Mouse (Mus musculus) midbrain, embryonic 13.5 days (tissue): ENCODE results near the gene Slc35f2. TPM values are rescaled to one million over a fixed set of nuclear protein-coding genes. Genes with fewer than 3 reads are reported as not detected.

ENCODE experiments used
- ATAC-seq: fragments of 200-750 bp; cut with Nextera tagmentation; 2 replicates; pipeline ENCODE4 v1.8.0; 2017; ENCODE audit warnings: mild to moderate bottlenecking, moderate TSS enrichment, moderate library complexity
- H3K27ac ChIP-seq: fragments of 300-500 bp; sonication (generic); 2 replicates; pipeline ENCODE4 v1.5.1; 2015; ENCODE audit warnings: inconsistent platforms, mild to moderate bottlenecking, moderate library complexity
- H3K27me3 ChIP-seq: fragments of 300-500 bp; sonication (generic); 2 replicates; pipeline ENCODE4 v1.6.1; 2015; ENCODE audit warnings: mild to moderate bottlenecking, inconsistent platforms
- H3K36me3 ChIP-seq: fragments of 300-500 bp; sonication (generic); 2 replicates; pipeline ENCODE4 v1.6.1; 2015; ENCODE audit warnings: mild to moderate bottlenecking, inconsistent platforms
- H3K4me1 ChIP-seq: fragments of 300-500 bp; sonication (generic); replicated peaks from 2 replicates; pipeline ENCODE4 v1.6.1; 2015; ENCODE audit warnings: inconsistent platforms
- H3K4me2 ChIP-seq: fragments of 300-500 bp; sonication (generic); replicated peaks from 2 replicates; pipeline ENCODE4 v1.6.1; 2015; ENCODE audit warnings: moderate library complexity, mild to moderate bottlenecking, inconsistent platforms
- H3K4me3 ChIP-seq: fragments of 300-500 bp; sonication (generic); replicated peaks from 2 replicates; pipeline ENCODE4 v1.5.1; 2015; ENCODE audit warnings: mild to moderate bottlenecking, inconsistent platforms
- H3K9ac ChIP-seq: fragments of 300-500 bp; sonication (generic); replicated peaks from 2 replicates; pipeline ENCODE4 v1.6.1; 2015; ENCODE audit warnings: mild to moderate bottlenecking, inconsistent platforms
- H3K9me3 ChIP-seq: fragments of 300-500 bp; sonication (generic); 2 replicates; pipeline ENCODE4 v1.6.1; 2016; ENCODE audit warnings: mild to moderate bottlenecking, inconsistent platforms
- WGBS: fragments of 180-500 bp; shearing (Covaris S2); methylation state at CpG from one replicate; pipeline ENCODE4 v1.1.7; 2015; 5-methylcytosine and 5-hydroxymethylcytosine counted together
- polyA plus RNA-seq: library from polyadenylated mRNA; unstranded; fragments of >200 nt; fragmentation: Nextera tagmentation; extraction: Ambion mirVana; gene quantifications from 2 replicates; pipeline ENCODE4 v1.2.1, GENCODE M21; 2015

Gene Slc35f2
- polyA plus RNA-seq, 1 experiment from 2014 or later: 3.9 TPM

DNA sequence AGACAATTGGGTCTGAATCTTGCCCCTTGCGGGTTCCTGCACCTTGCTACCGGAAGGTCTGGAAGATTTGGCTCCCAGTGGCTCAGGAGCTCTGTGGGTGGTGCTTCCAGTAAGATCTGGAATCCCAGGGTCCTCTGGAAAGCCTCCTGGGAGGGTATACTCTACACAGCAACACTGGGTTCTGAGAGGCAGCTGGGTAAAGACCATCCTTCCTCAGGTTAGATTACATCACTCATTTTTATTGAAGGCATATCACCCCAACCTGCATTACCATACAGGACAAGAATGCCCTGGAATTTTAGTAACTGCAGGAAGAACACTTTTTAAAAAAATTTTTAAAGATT lies 58.5 kb downstream of the Slc35f2 start:
- Histone ChIP-seq H3K4me2 (peak overlapping the region; percentile 60), H3K4me3 (peak overlapping the region; percentile 50), H3K4me1 (peaks cover 5% of the 10 kb centered on the region; the same call in 1 of the 2 replicates), H3K9me3 (no peaks in the 10 kb centered on the region), H3K27ac (peak overlapping the region; percentile 64), H3K9ac (peak overlapping the region; percentile 69), H3K36me3 (no peaks in the 10 kb centered on the region), H3K27me3 (0 out of 2 replicates have a peak, but pooled peaks cover 5% of the 10 kb centered on the region)
- ATAC-seq: peak; percentile 63
- WGBS: 33% methylated on average over 2 of the region's 2 CpGs

DNA sequence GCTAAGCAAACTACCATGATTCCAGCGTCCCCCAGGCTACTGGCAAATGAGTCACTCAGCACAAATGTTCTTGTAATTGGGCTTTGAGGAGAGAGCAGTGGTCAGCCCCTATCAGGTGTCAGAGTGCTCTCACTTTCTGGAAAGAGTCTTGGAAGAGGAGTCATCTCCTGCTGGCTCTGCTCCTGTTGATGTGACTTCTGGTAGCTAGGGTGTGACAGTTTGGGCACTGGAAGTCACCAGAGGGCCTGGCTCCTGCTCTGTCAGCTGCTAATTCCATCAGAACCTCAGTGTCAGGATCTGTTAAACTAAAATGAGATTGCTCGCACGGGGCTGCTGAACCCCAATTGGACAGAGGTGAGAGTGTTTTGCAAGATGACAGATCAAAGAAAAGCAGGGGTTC lies 63.7 kb downstream of the Slc35f2 start:
- Histone ChIP-seq H3K4me3 (no peak overlapping the region), H3K27ac (no peak overlapping the region), H3K4me1 (no peaks in the 10 kb centered on the region), H3K9ac (no peak overlapping the region), H3K4me2 (no peak overlapping the region), H3K27me3 (no peaks in the 10 kb centered on the region), H3K36me3 (no peaks in the 10 kb centered on the region), H3K9me3 (no peaks in the 10 kb centered on the region)
- 75% methylated on average over 3 of the region's 3 CpGs for WGBS
- no peak for ATAC-seq

DNA sequence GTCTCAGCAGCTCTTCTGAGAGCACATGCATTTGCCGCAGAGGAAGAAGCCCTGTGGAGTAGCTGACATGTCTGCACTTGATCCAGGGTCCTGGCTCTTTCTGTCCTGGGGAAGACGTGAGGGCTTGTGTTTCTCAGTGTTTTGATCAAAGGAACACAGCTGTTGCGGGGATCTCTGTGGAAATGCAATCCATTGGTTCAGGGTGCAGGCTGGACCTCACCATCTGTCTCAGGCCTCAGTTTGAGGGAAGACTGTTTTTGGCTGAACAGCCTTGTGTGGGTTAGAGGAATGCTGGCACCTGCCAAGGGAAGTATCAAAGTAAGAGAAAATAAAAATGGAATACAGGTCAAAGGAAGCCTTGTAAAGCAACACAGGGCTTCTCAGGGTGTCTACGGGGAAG lies 64.6 kb downstream of the Slc35f2 start:
- H3K4me1 ChIP-seq: no peaks in the 10 kb centered on the region
- ATAC-seq: no peak

DNA sequence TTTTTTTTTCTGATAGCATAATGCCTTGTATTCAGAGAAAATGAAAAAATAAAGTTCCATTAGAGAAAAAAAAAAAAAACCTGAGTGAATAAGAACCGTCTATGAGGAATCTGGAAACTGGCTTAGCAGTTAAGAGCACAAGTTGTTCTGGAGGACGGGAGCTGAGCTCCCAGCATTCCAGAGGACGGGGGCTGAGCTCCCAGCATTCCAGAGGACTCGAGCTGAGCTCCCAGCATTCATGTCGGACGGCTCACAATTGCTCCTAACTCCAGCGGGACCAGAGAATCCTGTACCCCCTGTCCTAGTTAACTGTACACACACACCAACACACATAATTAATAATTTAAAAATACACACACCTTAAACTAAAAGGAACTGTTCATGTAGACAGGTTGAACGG lies 67.5 kb downstream of the Slc35f2 start:
- no peak for ATAC-seq
- no peaks in the 10 kb centered on the region for H3K4me1 ChIP-seq
- no peak overlapping the region for H3K4me3 ChIP-seq
- no peak overlapping the region for H3K27ac ChIP-seq
- H3K9me3 ChIP-seq: no peaks in the 10 kb centered on the region
- 84% methylated on average over 8 of the region's 8 CpGs for WGBS
- no peak overlapping the region for H3K4me2 ChIP-seq
- no peaks in the 10 kb centered on the region for H3K36me3 ChIP-seq
- H3K9ac ChIP-seq: no peak overlapping the region
- no peaks in the 10 kb centered on the region for H3K27me3 ChIP-seq

More for the DNA sequence above, 64.6 kb downstream of the Slc35f2 start:
- WGBS: 72% methylated on average over 4 of the region's 4 CpGs
- Histone ChIP-seq H3K4me3 (no peak overlapping the region), H3K27ac (no peak overlapping the region), H3K4me2 (no peak overlapping the region), H3K9me3 (no peaks in the 10 kb centered on the region), H3K27me3 (no peaks in the 10 kb centered on the region), H3K9ac (no peak overlapping the region), H3K36me3 (no peaks in the 10 kb centered on the region)

DNA sequence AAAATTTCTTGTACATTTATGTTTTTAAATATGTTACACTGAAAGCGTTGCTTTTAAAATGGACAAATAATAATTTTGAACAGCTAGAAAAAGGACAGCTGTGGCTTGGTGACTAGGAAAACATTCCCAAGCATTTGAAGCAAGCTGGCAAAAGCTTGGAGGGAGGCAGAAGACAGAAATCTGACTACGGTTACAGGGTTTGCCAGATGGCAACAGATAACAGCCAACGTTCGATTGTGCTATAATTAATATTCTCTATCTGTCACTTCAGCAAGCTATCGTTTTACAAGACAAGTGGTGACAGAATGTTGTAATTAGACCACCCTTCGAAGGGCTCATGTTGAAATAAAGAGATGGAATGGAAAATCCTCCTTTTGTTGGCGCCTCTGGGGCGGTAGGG lies 77.2 kb downstream of the Slc35f2 start:
- no peak for ATAC-seq
- 81% methylated on average over 8 of the region's 8 CpGs for WGBS

DNA sequence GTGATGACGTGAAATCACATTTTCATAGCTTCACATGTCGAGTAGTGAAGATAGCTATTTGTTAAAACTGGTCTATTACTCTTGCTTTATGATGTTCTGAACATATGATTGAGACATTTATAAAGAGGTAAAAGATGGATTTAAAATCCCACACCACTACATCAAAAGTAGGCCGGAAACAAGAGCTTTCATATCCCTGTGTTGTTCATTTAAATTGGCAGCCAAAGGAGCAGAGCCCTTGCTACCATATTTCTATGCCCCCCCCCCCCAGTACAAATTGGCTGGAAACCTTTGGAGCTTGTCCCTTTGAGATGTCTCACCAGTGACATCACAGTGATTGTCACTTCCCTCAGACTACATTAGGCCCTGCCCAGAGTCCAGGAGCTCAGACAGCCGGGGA lies 78.5 kb downstream of the Slc35f2 start, which contains the start of gene Sln:
Gene Sln, plus strand, starts transcription at position 301 of the 400 bp plus-strand sequence.
- no peaks in the 10 kb centered on the region for H3K27me3 ChIP-seq
- H3K9ac ChIP-seq: no peak within 1 kb of the TSS
- ATAC-seq: no peak
- H3K36me3 ChIP-seq: no peaks in the 10 kb centered on the region
- H3K9me3 ChIP-seq: no peaks in the 10 kb centered on the region
- H3K4me2 ChIP-seq: no peak within 1 kb of the TSS
- no peak within 1 kb of the TSS for H3K4me3 ChIP-seq
- WGBS: 89% methylated on average over 4 of the region's 4 CpGs
- no peak within 1 kb of the TSS for H3K27ac ChIP-seq
- no peaks in the 10 kb centered on the region for H3K4me1 ChIP-seq

More for the DNA sequence above, 77.2 kb downstream of the Slc35f2 start:
- Histone ChIP-seq H3K9me3 (no peaks in the 10 kb centered on the region), H3K4me1 (no peaks in the 10 kb centered on the region), H3K27me3 (no peaks in the 10 kb centered on the region), H3K27ac (no peak overlapping the region), H3K9ac (no peak overlapping the region), H3K36me3 (no peaks in the 10 kb centered on the region), H3K4me2 (no peak overlapping the region), H3K4me3 (no peak overlapping the region)

DNA sequence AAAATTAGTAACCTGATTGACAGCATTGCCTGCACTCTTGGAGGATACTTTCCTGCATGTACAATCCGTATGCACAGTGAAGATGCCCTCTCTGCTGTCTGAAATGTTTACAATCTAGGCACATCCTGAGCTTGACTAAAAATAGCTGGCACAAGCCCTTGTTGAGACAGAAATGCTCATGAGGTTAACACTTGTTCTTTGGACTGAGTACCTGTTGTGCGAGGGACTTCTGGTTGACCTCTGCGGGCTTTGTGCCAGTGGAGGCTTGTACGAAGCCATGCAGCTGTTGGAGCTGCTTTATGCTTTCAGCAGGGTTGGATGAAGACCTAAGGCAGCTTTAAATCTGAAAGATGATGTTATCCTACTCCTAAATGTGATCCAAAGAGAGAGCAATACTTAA lies 80.8 kb downstream of the Slc35f2 start:
- Histone ChIP-seq H3K9ac (no peak overlapping the region), H3K27me3 (no peaks in the 10 kb centered on the region), H3K27ac (no peak overlapping the region), H3K9me3 (no peaks in the 10 kb centered on the region), H3K36me3 (no peaks in the 10 kb centered on the region), H3K4me2 (no peak overlapping the region), H3K4me3 (no peak overlapping the region), H3K4me1 (no peaks in the 10 kb centered on the region)
- 87% methylated on average over 4 of the region's 4 CpGs for WGBS
- no peak for ATAC-seq

DNA sequence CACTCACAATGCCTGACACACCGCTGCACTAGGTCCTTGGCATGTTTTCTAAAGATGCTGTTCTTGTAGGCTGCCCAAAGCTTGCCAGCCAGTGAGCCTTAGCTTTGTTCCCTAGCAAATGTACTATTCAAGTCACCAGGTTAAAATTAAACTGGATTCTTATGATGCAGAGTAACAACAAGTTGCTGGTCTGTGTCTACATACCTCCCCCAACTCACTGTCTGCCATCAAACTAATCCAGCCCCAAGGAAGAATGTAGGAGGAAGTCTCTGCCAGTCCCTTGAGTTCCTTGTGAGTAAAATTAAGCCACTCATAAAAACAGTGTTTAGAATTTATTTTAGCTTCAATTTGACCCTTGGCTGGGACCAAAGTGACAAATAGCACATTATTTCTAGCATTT lies 82.3 kb downstream of the Slc35f2 start:
- Histone ChIP-seq H3K9ac (no peak overlapping the region), H3K27me3 (no peaks in the 10 kb centered on the region), H3K9me3 (no peaks in the 10 kb centered on the region), H3K27ac (no peak overlapping the region), H3K4me2 (no peak overlapping the region), H3K36me3 (no peaks in the 10 kb centered on the region), H3K4me1 (no peaks in the 10 kb centered on the region), H3K4me3 (no peak overlapping the region)
- no peak for ATAC-seq
- WGBS: 88% methylated on average over 1 of the region's 1 CpGs

DNA sequence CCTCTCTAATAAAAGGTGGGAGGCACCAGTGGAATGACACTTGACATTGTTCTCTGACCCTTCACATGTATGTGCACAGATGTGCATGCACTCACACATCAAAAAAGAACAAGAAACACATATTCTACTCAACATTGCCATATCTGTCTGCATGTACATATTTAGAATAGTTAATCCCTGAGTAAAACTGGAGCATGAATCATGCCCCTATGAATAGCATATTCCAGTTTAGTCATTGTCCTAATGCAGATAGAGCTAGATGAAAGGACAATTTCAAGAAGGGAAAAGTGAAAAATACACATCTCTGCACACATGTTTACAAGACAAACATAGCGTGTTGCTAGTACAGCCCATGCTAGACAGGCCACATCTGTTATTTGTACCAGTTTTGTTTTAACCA lies 83.2 kb downstream of the Slc35f2 start:
- Histone ChIP-seq H3K27ac (no peak overlapping the region), H3K4me3 (no peak overlapping the region), H3K4me2 (no peak overlapping the region), H3K4me1 (no peaks in the 10 kb centered on the region), H3K9ac (no peak overlapping the region), H3K36me3 (no peaks in the 10 kb centered on the region), H3K27me3 (no peaks in the 10 kb centered on the region), H3K9me3 (no peaks in the 10 kb centered on the region)
- ATAC-seq: no peak
- WGBS: 83% methylated on average over 1 of the region's 1 CpGs

DNA sequence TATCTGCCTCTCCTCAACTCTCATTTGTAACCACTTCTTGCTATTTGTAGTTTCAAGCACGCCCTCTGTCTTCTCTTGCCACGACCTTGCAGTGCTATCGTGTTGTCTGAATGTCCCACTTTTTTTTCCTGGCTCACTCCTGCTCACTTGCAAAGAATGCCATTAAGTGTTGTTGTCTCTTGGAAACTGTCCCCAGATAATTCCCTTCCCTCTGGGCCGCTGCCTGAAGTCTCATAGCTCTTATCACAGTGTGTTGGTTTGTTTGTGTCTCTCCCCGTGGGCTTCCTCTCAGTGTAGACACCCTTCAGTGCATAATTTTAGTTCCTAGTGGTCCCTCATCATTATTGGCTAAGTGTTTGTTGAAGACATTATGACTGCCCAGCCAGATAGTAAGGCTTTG lies 86.5 kb downstream of the Slc35f2 start:
- H3K27me3 ChIP-seq: no peaks in the 10 kb centered on the region
- 89% methylated on average over 5 of the region's 5 CpGs for WGBS
- no peaks in the 10 kb centered on the region for H3K9me3 ChIP-seq
- H3K4me3 ChIP-seq: no peak overlapping the region
- no peak overlapping the region for H3K9ac ChIP-seq
- H3K4me2 ChIP-seq: no peak overlapping the region
- H3K4me1 ChIP-seq: no peaks in the 10 kb centered on the region
- no peaks in the 10 kb centered on the region for H3K36me3 ChIP-seq
- H3K27ac ChIP-seq: no peak overlapping the region
- no peak for ATAC-seq

Other genes with a start within 250 kb of the Slc35f2 start
- gene Atm, start 234.8 kb upstream of the Slc35f2 start, polyA plus RNA-seq: 14.7 and 16.2 TPM in 2 replicates
- 13.5 and 13.6 TPM in 2 replicates for gene Npat, start 234.5 kb upstream of the Slc35f2 start, polyA plus RNA-seq
- 103 and 107 TPM in 2 replicates for gene Acat1, start 161.2 kb upstream of the Slc35f2 start, polyA plus RNA-seq
- 45.5 and 47.3 TPM in 2 replicates for gene Cul5, start 101.5 kb upstream of the Slc35f2 start, polyA plus RNA-seq
- gene Rab39, start 65.3 kb upstream of the Slc35f2 start, polyA plus RNA-seq: 3.2 and 3.6 TPM in 2 replicates
- gene Sln, start 78.6 kb downstream of the Slc35f2 start, polyA plus RNA-seq: 0.16 TPM in 1 of 2 replicates, not detected in the other
- gene Elmod1, start 203.8 kb downstream of the Slc35f2 start, polyA plus RNA-seq: 13.0 and 13.4 TPM in 2 replicates